Mouse (Mus musculus) telencephalon, adult 2 months (tissue): Measurements from ENCODE around the gene Scamp3.
A peak's percentile ranks its signal among the peaks of the same experiment; 100 is the strongest.
"Not testable (repeated sequence)": the region's sequence is repeated elsewhere in the genome, so short reads cannot be mapped to it uniquely, and the experiment has no call there.

Experiments used
- DNase-seq: peaks from one replicate; pipeline ENCODE4 v3.0.0-alpha.2; 2011; ENCODE audit warnings: low read depth, low spot score

Scamp3 gene

GRCm38 (mm10) chr3:89177242-89178106 is at the start of gene Scamp3:
TSS of gene Scamp3 (plus strand) at chr3:89177473.
- peak; percentile 98 for DNase-seq

- DNase-seq = no peak
Observed at GRCm38 (mm10) chr3:89129908-89130307, 47.4 kb upstream of the Scamp3 start.

DNA sequence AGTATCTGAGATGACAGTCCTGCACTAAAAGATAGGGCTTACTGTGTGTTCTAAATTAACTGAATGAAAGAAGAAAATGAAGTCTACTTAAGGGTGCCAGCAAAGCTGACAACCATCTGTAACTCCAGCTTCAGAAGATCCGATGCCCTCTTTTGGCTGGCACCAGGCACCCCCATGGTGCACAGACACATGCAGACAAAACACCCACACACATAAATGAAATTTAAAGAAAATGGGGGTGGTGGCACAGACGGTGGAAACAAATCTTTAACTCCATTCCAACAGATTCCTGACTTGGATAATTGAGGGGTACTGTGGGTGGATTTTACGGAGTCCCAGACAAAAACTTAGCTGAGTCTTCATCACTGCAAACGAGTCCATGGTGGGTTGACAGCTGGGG is 45.5 kb upstream of the Scamp3 start:
- peak; percentile 93 for DNase-seq

DNA sequence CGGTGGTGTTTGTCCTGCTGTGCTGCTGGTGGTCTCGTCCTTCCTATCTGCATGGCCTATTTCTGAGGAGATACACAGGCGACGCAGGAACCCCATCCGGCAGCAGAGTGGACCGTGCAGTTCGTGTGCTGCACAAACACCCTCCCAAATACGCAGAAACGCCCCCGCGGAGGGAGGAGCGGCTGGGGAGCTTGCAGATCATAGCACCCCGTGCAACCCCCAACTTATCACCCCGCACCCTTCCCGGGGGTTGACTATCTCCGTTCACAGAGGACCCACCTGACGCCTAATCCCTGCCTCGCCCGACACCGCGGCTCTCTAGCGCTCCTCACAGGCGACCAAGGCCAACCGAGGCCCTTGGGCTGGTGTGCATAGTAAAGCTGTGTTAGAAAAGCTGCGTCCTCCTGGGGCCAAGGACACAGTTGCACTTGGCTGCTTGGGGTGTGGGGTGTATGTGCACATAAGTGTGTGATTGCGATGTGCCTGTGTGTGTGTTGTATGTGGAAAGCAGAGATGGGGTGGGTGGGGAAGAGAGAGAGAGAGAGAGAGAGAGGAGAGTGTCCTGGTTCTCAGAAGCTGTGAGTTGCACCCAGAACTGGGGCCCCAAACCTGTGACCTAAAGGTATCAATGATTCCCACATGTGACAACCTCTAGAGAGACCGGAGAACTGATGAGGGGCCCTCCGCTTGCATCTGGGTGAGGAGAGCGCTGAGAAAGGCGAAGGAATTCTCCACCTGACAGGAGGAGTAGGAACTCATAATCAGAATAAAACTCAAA is 44.8 kb upstream of the Scamp3 start:
- DNase-seq = peak; percentile 33

DNA sequence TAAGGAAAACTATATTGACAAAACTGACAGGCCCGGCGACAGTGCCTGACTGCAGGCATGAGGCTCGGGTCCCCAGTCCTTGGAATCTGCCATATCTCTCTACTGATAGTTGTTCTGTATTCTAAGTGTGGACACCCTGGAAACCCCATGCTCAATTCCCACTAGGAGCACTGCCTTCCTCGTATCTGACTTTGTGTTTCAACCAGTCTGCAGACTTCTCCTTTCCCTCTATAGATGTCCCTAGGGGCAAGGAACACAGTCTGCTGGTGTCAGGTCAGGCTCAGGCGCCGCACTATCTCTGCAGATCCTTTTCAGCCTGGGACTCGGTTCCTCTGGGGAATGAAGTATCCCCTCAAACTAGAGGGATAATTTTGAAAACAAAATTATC is 44.2 kb upstream of the Scamp3 start:
- no peak for DNase-seq

- DNase-seq = no peak
Observed at GRCm38 (mm10) chr3:89133752-89134151, 43.5 kb upstream of the Scamp3 start.

GRCm38 (mm10) chr3:89135958-89136357 is 41.3 kb upstream of the Scamp3 start, which contains the start of gene Pklr:
TSS of gene Pklr (plus strand) at chr3:89136142.
- no peak for DNase-seq

- no peak for DNase-seq
Observed at GRCm38 (mm10) chr3:89136365-89136764, 40.9 kb upstream of the Scamp3 start.

DNA sequence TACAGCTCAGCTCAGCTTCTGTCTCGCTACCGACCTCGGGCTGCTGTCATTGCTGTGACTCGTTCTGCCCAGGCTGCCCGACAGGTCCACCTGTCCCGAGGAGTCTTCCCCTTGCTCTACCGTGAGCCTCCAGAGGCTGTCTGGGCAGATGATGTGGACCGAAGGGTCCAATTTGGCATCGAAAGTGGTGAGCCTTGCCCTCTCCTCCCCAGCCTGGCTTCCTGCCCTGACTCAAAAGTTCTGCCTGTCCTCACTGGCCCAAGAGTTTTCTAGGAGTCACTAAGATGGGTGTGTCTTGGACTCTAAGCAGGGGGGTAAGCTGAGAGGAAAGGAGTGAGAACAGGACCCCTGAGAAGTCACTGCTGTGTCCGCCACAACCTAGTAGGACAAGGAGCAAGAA is 32.5 kb upstream of the Scamp3 start:
- no peak for DNase-seq

DNA sequence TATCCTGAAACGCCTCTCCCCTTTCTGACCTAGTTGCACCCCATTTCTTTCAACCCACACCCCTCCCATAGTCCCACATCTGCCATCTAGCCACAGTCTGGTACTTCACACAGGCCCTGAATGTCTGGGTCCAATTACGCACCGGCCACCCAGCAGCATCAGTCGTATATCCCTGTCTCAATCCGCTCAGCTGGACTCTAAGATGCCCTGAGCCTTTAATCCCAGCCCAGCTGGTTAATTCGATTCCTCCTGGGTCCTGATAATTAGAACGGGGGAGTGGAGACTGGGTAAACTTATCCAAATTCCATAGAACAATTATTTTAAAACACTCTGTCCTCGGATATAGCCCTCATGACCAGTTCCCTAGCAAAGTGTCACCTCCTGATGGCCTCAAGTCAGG is 31.7 kb upstream of the Scamp3 start:
- no peak for DNase-seq

DNA sequence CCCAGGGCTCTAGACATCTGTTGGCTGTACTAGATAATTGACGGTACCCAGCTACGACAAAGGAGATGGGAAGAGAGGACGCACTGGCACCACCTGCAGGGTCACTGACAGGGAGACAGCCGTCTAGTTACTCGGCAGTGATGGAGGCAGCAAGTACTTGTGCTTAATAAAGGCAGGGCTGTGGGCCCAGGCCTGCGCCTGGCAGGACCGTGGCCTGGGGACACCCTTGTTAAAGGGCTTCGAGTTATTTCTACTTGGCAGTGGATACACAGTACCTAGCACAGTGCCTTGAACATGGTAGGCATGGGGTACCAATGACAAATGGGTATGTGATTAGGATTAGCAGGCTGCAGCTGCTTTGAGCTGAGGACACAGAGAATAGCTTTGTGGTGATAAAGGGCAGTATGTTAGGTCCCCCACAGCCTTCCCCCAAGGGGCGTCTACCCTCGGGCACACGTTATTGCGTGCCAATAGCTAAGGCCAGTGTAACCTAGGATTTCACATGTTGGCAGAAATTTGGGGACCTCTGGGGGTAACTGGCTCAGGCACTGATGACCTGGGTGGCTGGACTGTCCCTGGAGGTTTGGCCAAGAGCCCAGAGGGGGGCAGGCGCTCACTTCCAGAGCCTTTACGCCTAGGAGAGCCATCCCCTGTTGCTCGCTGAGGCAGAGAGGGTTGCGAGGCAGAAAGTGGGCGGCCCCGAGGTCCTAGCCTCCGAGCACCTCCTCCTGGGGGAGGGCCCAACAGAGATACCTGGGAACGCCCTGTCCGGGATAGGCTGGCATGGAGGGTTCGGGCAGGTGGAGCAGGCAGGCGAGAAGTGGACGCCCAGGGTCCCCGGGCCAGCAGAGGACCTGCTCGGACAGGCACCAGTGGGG is 29.9 kb upstream of the Scamp3 start:
- no peak for DNase-seq

DNA sequence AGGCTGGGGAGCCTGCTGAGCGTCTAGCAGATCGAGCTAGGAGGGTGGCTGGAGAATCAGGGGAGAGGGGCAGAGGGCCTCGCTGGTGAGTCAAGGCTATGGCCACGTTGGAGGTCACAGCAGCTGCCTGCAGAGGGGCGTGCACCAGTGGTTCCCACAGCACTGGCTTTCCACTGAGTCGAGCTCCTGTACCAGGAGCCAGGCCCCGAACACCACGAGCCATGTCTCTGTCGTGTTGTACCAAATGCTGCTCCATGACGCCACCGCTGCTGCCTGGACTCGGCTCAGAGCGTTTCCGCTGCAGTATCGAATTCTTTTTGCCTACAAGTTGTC is 29.3 kb upstream of the Scamp3 start:
- DNase-seq = no peak

- no peak for DNase-seq
Observed at GRCm38 (mm10) chr3:89148567-89148966, 28.7 kb upstream of the Scamp3 start.

- DNase-seq = no peak
Observed at GRCm38 (mm10) chr3:89152084-89152835, 25.0 kb upstream of the Scamp3 start.

- DNase-seq = no peak
Observed at GRCm38 (mm10) chr3:89156951-89157350, 20.3 kb upstream of the Scamp3 start.

DNA sequence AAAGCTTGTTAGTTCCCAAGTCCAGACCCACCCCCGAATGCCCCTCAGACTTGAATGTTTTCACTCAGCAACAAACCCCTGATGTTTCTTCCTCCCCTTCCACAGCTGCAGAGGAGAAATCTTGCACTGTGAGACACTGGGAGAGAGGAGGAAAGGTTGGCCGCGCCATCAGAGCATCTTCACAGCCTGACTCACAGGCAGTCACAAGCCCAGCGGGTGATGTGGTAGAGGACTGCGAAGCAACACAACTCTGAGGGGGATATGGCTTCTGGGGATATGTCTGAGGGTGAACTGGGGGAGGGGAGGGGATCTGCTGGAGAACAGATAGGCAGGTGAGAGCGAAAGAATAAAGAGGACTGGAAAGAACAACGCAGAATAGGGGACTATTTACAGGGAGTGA is 18.6 kb upstream of the Scamp3 start:
- DNase-seq = no peak

- no peak for DNase-seq
Observed at GRCm38 (mm10) chr3:89159211-89159610, 18.1 kb upstream of the Scamp3 start.

DNA sequence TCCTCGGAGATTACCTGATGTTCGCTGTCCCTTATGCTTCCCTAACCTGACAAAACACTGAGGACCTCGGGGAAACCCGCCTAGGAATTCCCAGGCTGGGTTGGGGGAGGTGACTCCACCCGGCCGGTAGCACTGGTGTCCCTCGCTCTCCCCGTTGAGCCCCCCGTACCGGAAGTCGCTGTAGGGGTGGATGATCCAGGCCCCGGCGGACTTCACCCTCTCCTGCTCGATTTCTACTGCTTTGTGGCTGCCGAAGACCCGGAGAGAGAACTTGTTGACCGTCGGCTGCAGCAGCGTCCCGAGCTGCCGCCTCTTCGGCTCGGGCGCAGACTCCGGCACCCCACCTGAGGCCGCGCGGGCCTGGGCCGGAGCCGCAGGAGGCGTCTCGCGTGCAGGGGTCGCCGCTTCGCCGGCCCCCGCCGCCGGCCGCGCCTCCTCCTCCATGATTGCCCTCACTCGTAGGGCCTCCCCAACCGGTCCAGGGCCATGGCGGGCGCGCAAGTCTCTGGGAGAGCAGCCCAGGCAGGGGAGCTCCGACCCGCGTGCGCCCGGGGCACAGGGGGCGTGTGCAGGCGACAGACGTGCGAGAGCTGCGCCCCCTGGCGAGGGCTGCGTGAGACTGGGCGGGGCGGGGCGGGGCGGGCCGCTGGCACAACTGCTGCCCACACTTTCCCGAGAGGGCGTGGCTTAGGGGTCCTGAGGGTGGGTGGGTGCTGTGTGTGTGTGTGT is 17.5 kb upstream of the Scamp3 start, which contains the start of gene Hcn3:
Hcn3 (minus strand) TSS at position 581 of the 729 bp plus-strand sequence.
- DNase-seq = no peak

DNA sequence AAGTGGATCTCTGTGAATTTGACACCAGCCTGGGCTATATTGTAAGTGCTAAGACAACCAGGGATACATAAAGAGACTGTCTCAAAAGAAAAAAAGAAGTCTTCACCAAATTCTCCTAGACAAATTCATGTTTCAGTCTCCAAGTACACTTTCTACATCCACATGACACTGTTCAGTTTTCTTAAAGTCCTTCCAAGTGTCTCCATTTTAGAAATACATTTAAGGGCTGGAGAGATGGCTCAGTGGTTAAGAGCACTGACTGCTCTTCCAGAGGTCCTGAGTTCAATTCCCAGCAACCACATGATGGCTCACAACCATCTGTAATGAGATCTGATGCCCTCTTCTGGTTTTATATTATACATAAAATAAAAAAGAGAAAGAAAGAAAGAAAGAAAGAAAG is 16.1 kb upstream of the Scamp3 start:
- not testable (repeated sequence) for DNase-seq

GRCm38 (mm10) chr3:89161786-89162185 is 15.5 kb upstream of the Scamp3 start:
- DNase-seq = no peak
